Mouse (Mus musculus) liver, postnatal 0 days (tissue): ENCODE results near the gene Gimap4. TPM values are rescaled to one million over a fixed set of nuclear protein-coding genes. Genes with fewer than 3 reads are reported as not detected.

ENCODE experiments used
- ATAC-seq: fragments of 200-750 bp; cut with Nextera tagmentation; 2 replicates; pipeline ENCODE4 v1.8.0; 2017; ENCODE audit warnings: mild to moderate bottlenecking, moderate library complexity
- DNase-seq: peaks from one replicate; pipeline ENCODE4 v3.0.0-alpha.2; 2016
- H3K27ac ChIP-seq: fragments of 300-500 bp; sonication (generic); 2 replicates; pipeline ENCODE4 v1.5.1; 2014; ENCODE audit warnings: antibody characterized with exemption, moderate library complexity, mild to moderate bottlenecking, low read depth
- H3K27me3 ChIP-seq: fragments of 300-500 bp; sonication (generic); 2 replicates; pipeline ENCODE4 v1.6.1; 2014; ENCODE audit warnings: low read length, control low read depth, mixed read lengths; ENCODE audit not compliant: insufficient read depth
- H3K36me3 ChIP-seq: fragments of 300-500 bp; sonication (generic); replicated peaks from 2 replicates; pipeline ENCODE4 v1.6.1; 2014; ENCODE audit warnings: mild to moderate bottlenecking, control low read depth, low read length, moderate library complexity, mixed read lengths; ENCODE audit not compliant: insufficient read depth
- H3K4me1 ChIP-seq: fragments of 300-500 bp; sonication (generic); 2 replicates; pipeline ENCODE4 v1.6.1; 2014; ENCODE audit warnings: antibody characterized with exemption, mild to moderate bottlenecking, control low read depth; ENCODE audit not compliant: insufficient read depth
- H3K4me2 ChIP-seq: fragments of 300-500 bp; sonication (generic); 2 replicates; pipeline ENCODE4 v1.6.1; 2014; ENCODE audit warnings: low read depth, mild to moderate bottlenecking, low read length, moderate library complexity, mixed read lengths
- H3K4me3 ChIP-seq: fragments of 300-500 bp; sonication (generic); 2 replicates; pipeline ENCODE4 v1.5.1; 2014; ENCODE audit warnings: low read depth, low read length
- H3K9ac ChIP-seq: fragments of 300-500 bp; sonication (generic); replicated peaks from 2 replicates; pipeline ENCODE4 v1.6.1; 2014; ENCODE audit warnings: mild to moderate bottlenecking, moderate library complexity
- H3K9me3 ChIP-seq: fragments of 300-500 bp; sonication (generic); 2 replicates; pipeline ENCODE4 v1.6.1; 2016; ENCODE audit warnings: mild to moderate bottlenecking, control low read depth, low read length, mixed read lengths
- CTCF ChIP-seq: sonication (generic); IDR thresholded peaks from 2 replicates; pipeline ENCODE4 v1.5.1; 2016; ENCODE audit warnings: antibody characterized with exemption, low read depth
- EP300 ChIP-seq: IDR thresholded peaks from 2 replicates; pipeline ENCODE4 v1.6.1; 2016; ENCODE audit warnings: antibody characterized with exemption, low read depth, mild to moderate bottlenecking
- WGBS: fragments of 180-500 bp; shearing (Covaris S2); extraction: QIAGEN DNeasy Blood & Tissue Kit; methylation state at CpG from one replicate; pipeline ENCODE4 v1.1.7; 2014; ENCODE audit not compliant: insufficient replicate concordance; 5-methylcytosine and 5-hydroxymethylcytosine counted together
- polyA plus RNA-seq: library from polyadenylated mRNA; unstranded; fragments of >200 nt; fragmentation: Nextera tagmentation; extraction: Ambion mirVana; gene quantifications from 2 replicates; pipeline ENCODE4 v1.2.1, GENCODE M21; 2015

The Gimap4 gene
- polyA plus RNA-seq: 13.5 and 14.5 TPM in 2 replicates

GRCm38 (mm10) chr6:48684319-48684718 is at the start of gene Gimap4:
Gene Gimap4 (plus strand): TSS chr6:48684549.
- Histone ChIP-seq H3K27me3 (no peaks in the 10 kb centered on the region), H3K9ac (no peak within 1 kb of the TSS), H3K4me2 (0 out of 2 replicates have a peak within 1 kb of the TSS, but pooled peaks have one; percentile 0), H3K4me1 (0 out of 2 replicates have a peak, but pooled peaks cover 7% of the 10 kb centered on the region), H3K9me3 (no peaks in the 10 kb centered on the region), H3K36me3 (no peaks in the 10 kb centered on the region), H3K27ac (peak within 1 kb of the TSS; percentile 51; the same call in 1 of the 2 replicates), H3K4me3 (no peak within 1 kb of the TSS)
- ATAC-seq: no peak
- TF ChIP-seq CTCF: no peak
- TF ChIP-seq EP300: no peak
- peak; percentile 11 for DNase-seq
- WGBS: 25% methylated on average over 5 of the region's 5 CpGs

- ATAC-seq (peak; percentile 23; the same call in 1 of the 2 replicates), DNase-seq (no peak)
- no peak overlapping the region for H3K9ac ChIP-seq
- TF ChIP-seq CTCF (no peak), EP300 (no peak)
- H3K4me2 ChIP-seq: no peak overlapping the region
- 0 out of 2 replicates have a peak, but pooled peaks cover 3% of the 10 kb centered on the region for H3K27me3 ChIP-seq
- no peak overlapping the region for H3K27ac ChIP-seq
- H3K4me3 ChIP-seq: no peak overlapping the region
- H3K36me3 ChIP-seq: no peaks in the 10 kb centered on the region
- WGBS: 48% methylated on average over 2 of the region's 2 CpGs
- no peaks in the 10 kb centered on the region for H3K9me3 ChIP-seq
- no peaks in the 10 kb centered on the region for H3K4me1 ChIP-seq
Measured at GRCm38 (mm10) chr6:48635105-48635504, 49.2 kb upstream of the Gimap4 start.

- no peak for TF ChIP-seq EP300
- no peak for TF ChIP-seq CTCF
- Histone ChIP-seq H3K4me2 (no peak overlapping the region), H3K36me3 (no peaks in the 10 kb centered on the region), H3K4me1 (no peaks in the 10 kb centered on the region), H3K27me3 (no peaks in the 10 kb centered on the region), H3K4me3 (no peak overlapping the region), H3K27ac (no peak overlapping the region), H3K9ac (no peak overlapping the region), H3K9me3 (no peaks in the 10 kb centered on the region)
- ATAC-seq (no peak), DNase-seq (peak; percentile 6)
- 76% methylated on average over 6 of the region's 6 CpGs for WGBS
Measured at GRCm38 (mm10) chr6:48636515-48636914, 47.8 kb upstream of the Gimap4 start.

GRCm38 (mm10) chr6:48637811-48638500 is 46.4 kb upstream of the Gimap4 start:
- H3K4me1 ChIP-seq: no peaks in the 10 kb centered on the region
- H3K4me3 ChIP-seq: no peak overlapping the region
- TF ChIP-seq CTCF (no peak), EP300 (no peak)
- DNase-seq: peak; percentile 9
- WGBS: 65% methylated on average over 6 of the region's 6 CpGs
- ATAC-seq: no peak
- H3K27ac ChIP-seq: no peak overlapping the region
- no peaks in the 10 kb centered on the region for H3K9me3 ChIP-seq
- H3K4me2 ChIP-seq: no peak overlapping the region
- no peak overlapping the region for H3K9ac ChIP-seq
- no peaks in the 10 kb centered on the region for H3K36me3 ChIP-seq
- no peaks in the 10 kb centered on the region for H3K27me3 ChIP-seq

GRCm38 (mm10) chr6:48638553-48638952 is 45.8 kb upstream of the Gimap4 start:
- no peak overlapping the region for H3K4me3 ChIP-seq
- 58% methylated on average over 2 of the region's 2 CpGs for WGBS
- H3K4me1 ChIP-seq: no peaks in the 10 kb centered on the region
- H3K36me3 ChIP-seq: no peaks in the 10 kb centered on the region
- no peak overlapping the region for H3K4me2 ChIP-seq
- H3K9ac ChIP-seq: no peak overlapping the region
- DNase-seq (no peak), ATAC-seq (no peak)
- no peak overlapping the region for H3K27ac ChIP-seq
- TF ChIP-seq CTCF: no peak
- no peak for TF ChIP-seq EP300
- H3K9me3 ChIP-seq: no peaks in the 10 kb centered on the region
- no peaks in the 10 kb centered on the region for H3K27me3 ChIP-seq

- 64% methylated on average over 6 of the region's 6 CpGs for WGBS
Measured at GRCm38 (mm10) chr6:48641391-48641790, 43.0 kb upstream of the Gimap4 start.

More at GRCm38 (mm10) chr6:48641391-48641790, 43.0 kb upstream of the Gimap4 start:
- no peak overlapping the region for H3K4me2 ChIP-seq
- no peaks in the 10 kb centered on the region for H3K9me3 ChIP-seq
- H3K4me3 ChIP-seq: no peak overlapping the region
- no peak overlapping the region for H3K9ac ChIP-seq
- no peaks in the 10 kb centered on the region for H3K27me3 ChIP-seq
- ATAC-seq (no peak), DNase-seq (peak; percentile 6)
- H3K27ac ChIP-seq: no peak overlapping the region
- TF ChIP-seq EP300: no peak
- no peak for TF ChIP-seq CTCF
- H3K36me3 ChIP-seq: no peaks in the 10 kb centered on the region
- H3K4me1 ChIP-seq: peaks cover 4% of the 10 kb centered on the region
